Mouse (Mus musculus) MEL (cell line): ENCODE data around the gene Pomp. TPM values are rescaled to one million over a fixed set of nuclear protein-coding genes. Genes with fewer than 3 reads are reported as not detected.
A peak's percentile ranks its signal among the peaks of the same experiment; 100 is the strongest.

Experiments
- DNase-seq: peaks from one replicate; pipeline ENCODE4 v3.0.0; 2011; ENCODE audit warnings: low read depth, low spot score
- H3K27ac ChIP-seq: 2 replicates; pipeline ENCODE4 v1.5.1; 2012; ENCODE audit warnings: low read depth, mild to moderate bottlenecking, control low read depth, low read length, moderate library complexity; ENCODE audit not compliant: control insufficient read depth
- H3K27me3 ChIP-seq, 2 experiments: fragments of 150-350 bp in 1 of 2; sonication (generic) in 1 of 2; 2 replicates each; pipeline ENCODE4 v1.6.1; 2012; ENCODE audit warnings: low read length in 2 of 2, mild to moderate bottlenecking in 2 of 2, improper control_type of control experiment in 1 of 2, moderate library complexity in 1 of 2; ENCODE audit not compliant: insufficient read depth in 2 of 2, control insufficient read depth in 1 of 2
- H3K36me3 ChIP-seq, 2 experiments: 2 replicates each; pipeline ENCODE4 v1.6.1; 2012 to 2014; ENCODE audit warnings: low read length in 2 of 2, improper control_type of control experiment in 1 of 2, inconsistent platforms in 1 of 2, mild to moderate bottlenecking in 1 of 2; ENCODE audit not compliant: insufficient read depth in 2 of 2, control insufficient read depth in 1 of 2
- H3K4me1 ChIP-seq, 2 experiments: fragments of 150-350 bp in 1 of 2; sonication (generic) in 1 of 2; 2 replicates each; pipeline ENCODE4 v1.6.1; 2012; ENCODE audit warnings: low read length in 2 of 2, improper control_type of control experiment in 1 of 2, mild to moderate bottlenecking in 1 of 2; ENCODE audit not compliant: insufficient read depth in 2 of 2, control insufficient read depth in 1 of 2
- H3K4me3 ChIP-seq, 2 experiments: fragments of 150-350 bp in 1 of 2; sonication (generic) in 1 of 2; 2 replicates each; pipeline ENCODE4 v1.5.1; 2012; ENCODE audit warnings: low read depth in 2 of 2, low read length in 2 of 2, mild to moderate bottlenecking in 2 of 2, moderate library complexity in 2 of 2, control low read depth in 1 of 2, improper control_type of control experiment in 1 of 2; ENCODE audit not compliant: control insufficient read depth in 1 of 2, insufficient read depth in 1 of 2
- H3K79me2 ChIP-seq: 2 replicates; pipeline ENCODE4 v1.6.1; 2012; ENCODE audit warnings: mild to moderate bottlenecking, low read length, moderate library complexity; ENCODE audit not compliant: control insufficient read depth, poor library complexity, insufficient read depth
- H3K9ac ChIP-seq: 2 replicates; pipeline ENCODE4 v1.6.1; 2012; ENCODE audit warnings: low read depth, mild to moderate bottlenecking, control low read depth, low read length, moderate library complexity; ENCODE audit not compliant: control insufficient read depth, poor library complexity, severe bottlenecking
- H3K9me3 ChIP-seq: fragments of 150-350 bp; sonication (generic); replicated peaks from 2 replicates; pipeline ENCODE4 v1.6.1; 2012; ENCODE audit warnings: mild to moderate bottlenecking, low read length, improper control_type of control experiment, moderate library complexity; ENCODE audit not compliant: insufficient read depth
- CHD1 ChIP-seq: IDR thresholded peaks from 2 replicates; pipeline ENCODE4 v1.6.1; 2012; ENCODE audit warnings: low read depth, mild to moderate bottlenecking, inconsistent platforms, low read length, improper control_type of control experiment
- E2F4 ChIP-seq: IDR thresholded peaks from 2 replicates; pipeline ENCODE4 v1.6.1; 2011; ENCODE audit warnings: low read depth, low read length, improper control_type of control experiment, borderline replicate concordance
- ELF1 ChIP-seq: IDR thresholded peaks from 2 replicates; pipeline ENCODE4 v1.6.1; 2014; ENCODE audit warnings: low read depth, mild to moderate bottlenecking, inconsistent platforms, low read length, improper control_type of control experiment, moderate library complexity
- ETS1 ChIP-seq: IDR thresholded peaks from 2 replicates; pipeline ENCODE4 v1.6.1; 2012; ENCODE audit warnings: low read depth, mild to moderate bottlenecking, inconsistent platforms, low read length, improper control_type of control experiment, moderate library complexity
- GABPA ChIP-seq: IDR thresholded peaks from 2 replicates; pipeline ENCODE4 v1.6.1; 2012; ENCODE audit warnings: low read depth, mild to moderate bottlenecking, inconsistent platforms, low read length, improper control_type of control experiment, moderate library complexity
- GATA1 ChIP-seq: IDR thresholded peaks from 2 replicates; pipeline ENCODE4 v1.6.1; 2011; ENCODE audit warnings: low read depth, low read length, improper control_type of control experiment
- HCFC1 ChIP-seq: IDR thresholded peaks from 2 replicates; pipeline ENCODE4 v1.6.1; 2012; ENCODE audit warnings: low read depth, mild to moderate bottlenecking, inconsistent platforms, low read length, improper control_type of control experiment, moderate library complexity
- MAX ChIP-seq: IDR thresholded peaks from 2 replicates; pipeline ENCODE4 v1.6.1; 2011; ENCODE audit warnings: low read length, improper control_type of control experiment
- MEF2A ChIP-seq: IDR thresholded peaks from 2 replicates; pipeline ENCODE4 v1.6.1; 2014; ENCODE audit warnings: low read depth, mild to moderate bottlenecking, inconsistent platforms, low read length, improper control_type of control experiment; ENCODE audit not compliant: poor library complexity, insufficient replicate concordance, severe bottlenecking; ENCODE audit errors: extremely low read depth
- NELFE ChIP-seq: IDR thresholded peaks from 2 replicates; pipeline ENCODE4 v1.6.1; 2011; ENCODE audit warnings: low read depth, low read length, improper control_type of control experiment
- POLR2A ChIP-seq, 2 experiments: IDR thresholded peaks; 2 replicates each; pipeline ENCODE4 v1.6.1; 2011 to 2012; ENCODE audit warnings: low read length in 2 of 2, mild to moderate bottlenecking in 2 of 2, control low read depth in 1 of 2, improper control_type of control experiment in 1 of 2, low read depth in 1 of 2, moderate library complexity in 1 of 2; ENCODE audit not compliant: control insufficient read depth in 1 of 2, insufficient read depth in 1 of 2, poor library complexity in 1 of 2
- POLR2AphosphoS2 ChIP-seq: IDR thresholded peaks from 2 replicates; pipeline ENCODE4 v1.6.1; 2011; ENCODE audit warnings: low read length, improper control_type of control experiment
- POLR2AphosphoS5 ChIP-seq: IDR thresholded peaks from 2 replicates; pipeline ENCODE4 v1.6.1; 2012; ENCODE audit warnings: low read depth, borderline replicate concordance, mild to moderate bottlenecking, inconsistent platforms, low read length, moderate library complexity, mixed read lengths
- SMC3 ChIP-seq: IDR thresholded peaks from 2 replicates; pipeline ENCODE4 v1.6.1; 2011; ENCODE audit warnings: low read depth, low read length, improper control_type of control experiment
- UBTF ChIP-seq: IDR thresholded peaks from 2 replicates; pipeline ENCODE4 v1.6.1; 2012; ENCODE audit warnings: low read depth, mild to moderate bottlenecking, inconsistent platforms, low read length, improper control_type of control experiment, moderate library complexity, borderline replicate concordance; ENCODE audit not compliant: insufficient read depth
- ZMIZ1 ChIP-seq: IDR thresholded peaks from 2 replicates; pipeline ENCODE4 v1.6.1; 2012; ENCODE audit warnings: low read depth, mild to moderate bottlenecking, inconsistent platforms, low read length, improper control_type of control experiment, moderate library complexity
- polyA plus RNA-seq, 2 experiments: library from polyadenylated mRNA; stranded (reverse) in 1 of 2; unstranded in 1 of 2; fragments of >175 nt in 1 of 2; fragments of >200 nt in 1 of 2; gene quantifications; 2 replicates each; pipeline versions ENCODE4 v1.2.1 to v1.2.4; 2012; ENCODE audit warnings: low replicate concordance in 2 of 2, low read depth in 1 of 2; ENCODE audit not compliant: insufficient read length in 2 of 2, insufficient read depth in 1 of 2, missing spikeins in 1 of 2
- total RNA-seq: library from RNA; depleted of rRNA; stranded (reverse); fragments of 300-350 nt; gene quantifications from 2 replicates; pipeline ENCODE4 v1.2.3, GENCODE M21; 2012

The Pomp gene
- total and polyA plus RNA-seq, 3 experiments = 348 to 500 TPM; not detected in 1

- Histone ChIP-seq H3K4me3 (no peak overlapping the region), H3K36me3 (peaks cover 0 to 10% of the 10 kb centered on the region in 2 experiments; a peak in 2 of 4 replicates), H3K27ac (no peak overlapping the region), H3K79me2 (no peaks in the 10 kb centered on the region), H3K9ac (no peak overlapping the region), H3K27me3 (no peaks in the 10 kb centered on the region), H3K4me1 (peaks cover 0 to 20% of the 10 kb centered on the region in 2 experiments; a peak in 3 of 4 replicates), H3K9me3 (no peaks in the 10 kb centered on the region)
- TF ChIP-seq E2F4 = no peak
- TF ChIP-seq MEF2A = no peak
- TF ChIP-seq POLR2AphosphoS2 = no peak
- no peak for TF ChIP-seq HCFC1
- no peak for TF ChIP-seq ETS1
- no peak for TF ChIP-seq SMC3
- no peak for TF ChIP-seq UBTF
- no peak for TF ChIP-seq ELF1
- TF ChIP-seq MAX = no peak
- TF ChIP-seq NELFE = no peak
- DNase-seq = no peak
Observed at GRCm38 (mm10) chr5:147898968-147899549, 38.8 kb downstream of the Pomp start.

GRCm38 (mm10) chr5:147902008-147902757 lies 41.9 kb downstream of the Pomp start:
- H3K27ac ChIP-seq = no peak overlapping the region
- no peaks in the 10 kb centered on the region for H3K79me2 ChIP-seq
- no peak overlapping the region for H3K9ac ChIP-seq
- no peaks in the 10 kb centered on the region for H3K9me3 ChIP-seq
- H3K4me3 ChIP-seq = no peak overlapping the region
- DNase-seq = no peak
- peak; percentile 39; the same call in 1 of the 2 replicates for TF ChIP-seq GATA1
- no peak for TF ChIP-seq ZMIZ1
- peaks cover 0 to 2% of the 10 kb centered on the region in 2 experiments; a peak in 1 of 4 replicates for H3K36me3 ChIP-seq
- H3K4me1 ChIP-seq = peaks cover 0 to 4% of the 10 kb centered on the region in 2 experiments; a peak in 1 of 4 replicates
- no peaks in the 10 kb centered on the region for H3K27me3 ChIP-seq

- no peak for TF ChIP-seq GABPA
- no peak for TF ChIP-seq POLR2AphosphoS5
- no peak for TF ChIP-seq CHD1
- TF ChIP-seq POLR2A (IDR thresholded peaks at IDR 0.05; ENCODE audit: control insufficient read depth in 1 of 2, insufficient read depth in 1 of 2, low read depth in 1 of 2, low read length in 2 of 2, poor library complexity in 1 of 2) = no peak
- no peaks in the 10 kb centered on the region for H3K27me3 ChIP-seq
- no peak overlapping the region for H3K27ac ChIP-seq
- no peak overlapping the region for H3K4me3 ChIP-seq
- H3K36me3 ChIP-seq = peaks cover 0 to 2% of the 10 kb centered on the region in 2 experiments; a peak in 1 of 4 replicates
- no peaks in the 10 kb centered on the region for H3K79me2 ChIP-seq
- H3K9me3 ChIP-seq = no peaks in the 10 kb centered on the region
- DNase-seq = no peak
- H3K4me1 ChIP-seq = peaks cover 0 to 4% of the 10 kb centered on the region in 2 experiments; a peak in 1 of 4 replicates
- H3K9ac ChIP-seq = no peak overlapping the region
Observed at GRCm38 (mm10) chr5:147903166-147903565, 42.9 kb downstream of the Pomp start.
